Mouse (Mus musculus) liver, embryonic 16.5 days (tissue): Measurements from ENCODE around the gene Gtf2h5. TPM values are rescaled to one million over a fixed set of nuclear protein-coding genes. Genes with fewer than 3 reads are reported as not detected.

ENCODE experiments used
- ATAC-seq: fragments of 200-750 bp; cut with Nextera tagmentation; 2 replicates; pipeline ENCODE4 v1.8.0; 2017; ENCODE audit warnings: low read depth, mild to moderate bottlenecking, moderate number of reproducible peaks, moderate library complexity
- H3K27ac ChIP-seq: fragments of 300-500 bp; sonication (generic); 2 replicates; pipeline ENCODE4 v1.5.1; 2014; ENCODE audit warnings: mild to moderate bottlenecking, low read length
- H3K27me3 ChIP-seq: fragments of 300-500 bp; sonication (generic); 2 replicates; pipeline ENCODE4 v1.6.1; 2014; ENCODE audit warnings: low read depth, low read length, mixed read lengths; ENCODE audit not compliant: control insufficient read depth, insufficient read depth
- H3K36me3 ChIP-seq: fragments of 300-500 bp; sonication (generic); 2 replicates; pipeline ENCODE4 v1.6.1; 2014; ENCODE audit warnings: mild to moderate bottlenecking; ENCODE audit not compliant: control insufficient read depth, insufficient read depth
- H3K4me1 ChIP-seq: fragments of 300-500 bp; sonication (generic); 2 replicates; pipeline ENCODE4 v1.6.1; 2014; ENCODE audit warnings: low read depth, low read length, mixed read lengths; ENCODE audit not compliant: control insufficient read depth
- H3K4me2 ChIP-seq: fragments of 300-500 bp; sonication (generic); 2 replicates; pipeline ENCODE4 v1.6.1; 2014; ENCODE audit warnings: low read depth, low read length, mixed read lengths
- H3K4me3 ChIP-seq: fragments of 300-500 bp; sonication (generic); 2 replicates; pipeline ENCODE4 v1.5.1; 2014; ENCODE audit warnings: low read depth, mild to moderate bottlenecking, low read length
- H3K9ac ChIP-seq: fragments of 300-500 bp; sonication (generic); 2 replicates; pipeline ENCODE4 v1.6.1; 2014; ENCODE audit warnings: low read depth, low read length
- H3K9me3 ChIP-seq: fragments of 300-500 bp; sonication (generic); replicated peaks from 2 replicates; pipeline ENCODE4 v1.6.1; 2016; ENCODE audit warnings: low read length; ENCODE audit not compliant: control insufficient read depth
- WGBS: fragments of 180-500 bp; shearing (Covaris S2); extraction: QIAGEN DNeasy Blood & Tissue Kit; methylation state at CpG from one replicate; pipeline ENCODE4 v1.1.7; 2014; ENCODE audit not compliant: insufficient replicate concordance; 5-methylcytosine and 5-hydroxymethylcytosine counted together
- polyA plus RNA-seq: library from polyadenylated mRNA; unstranded; fragments of >200 nt; fragmentation: Nextera tagmentation; extraction: Ambion mirVana; gene quantifications from 2 replicates; pipeline ENCODE4 v1.2.1, GENCODE M21; 2015

Gtf2h5 gene
- polyA plus RNA-seq, result 64.1 and 68.9 TPM in 2 replicates

GRCm38 (mm10) chr17:6079287-6080122 lies at the start of gene Gtf2h5, which contains the start of gene Serac1:
Gene Gtf2h5 (plus strand): TSS chr17:6079786.
Gene Serac1 (minus strand): TSS chr17:6079741.
- Histone ChIP-seq H3K36me3 (peaks cover 4% of the 10 kb centered on the region), H3K4me1 (peaks cover 10% of the 10 kb centered on the region; the same call in 1 of the 2 replicates), H3K9me3 (no peaks in the 10 kb centered on the region), H3K9ac (peak within 1 kb of the TSS; percentile 88), H3K27ac (peak within 1 kb of the TSS; percentile 96), H3K4me3 (peak within 1 kb of the TSS; percentile 86), H3K4me2 (peak within 1 kb of the TSS; percentile 94), H3K27me3 (no peaks in the 10 kb centered on the region)
- ATAC-seq, result peak; percentile 98
- WGBS, result under 1% methylated on average over 70 of the region's 70 CpGs

- H3K27ac ChIP-seq, result no peak overlapping the region
- 57% methylated on average over 8 of the region's 8 CpGs for WGBS
- no peak for ATAC-seq
Observed at GRCm38 (mm10) chr17:6035661-6036060, 43.9 kb upstream of the Gtf2h5 start.

GRCm38 (mm10) chr17:6036458-6036857 lies 43.1 kb upstream of the Gtf2h5 start:
- Histone ChIP-seq H3K27me3 (no peaks in the 10 kb centered on the region), H3K4me3 (no peak overlapping the region), H3K36me3 (no peaks in the 10 kb centered on the region), H3K4me1 (no peaks in the 10 kb centered on the region), H3K27ac (no peak overlapping the region), H3K4me2 (no peak overlapping the region), H3K9me3 (no peaks in the 10 kb centered on the region), H3K9ac (no peak overlapping the region)
- 61% methylated on average over 8 of the region's 8 CpGs for WGBS
- ATAC-seq, result 0 out of 2 replicates have a peak, but pooled peaks have one; percentile 24

More at GRCm38 (mm10) chr17:6035661-6036060, 43.9 kb upstream of the Gtf2h5 start:
- no peaks in the 10 kb centered on the region for H3K4me1 ChIP-seq
- H3K36me3 ChIP-seq, result no peaks in the 10 kb centered on the region
- no peaks in the 10 kb centered on the region for H3K27me3 ChIP-seq
- no peak overlapping the region for H3K4me3 ChIP-seq
- H3K9me3 ChIP-seq, result no peaks in the 10 kb centered on the region
- H3K4me2 ChIP-seq, result no peak overlapping the region
- H3K9ac ChIP-seq, result no peak overlapping the region

- H3K9me3 ChIP-seq, result no peaks in the 10 kb centered on the region
- H3K27ac ChIP-seq, result no peak overlapping the region
- no peak for ATAC-seq
- H3K27me3 ChIP-seq, result no peaks in the 10 kb centered on the region
- no peak overlapping the region for H3K9ac ChIP-seq
- no peaks in the 10 kb centered on the region for H3K4me1 ChIP-seq
- 66% methylated on average over 11 of the region's 11 CpGs for WGBS
- H3K4me3 ChIP-seq, result no peak overlapping the region
- no peaks in the 10 kb centered on the region for H3K36me3 ChIP-seq
- H3K4me2 ChIP-seq, result no peak overlapping the region
Observed at GRCm38 (mm10) chr17:6036872-6037271, 42.7 kb upstream of the Gtf2h5 start.

GRCm38 (mm10) chr17:6037507-6037906 lies 42.1 kb upstream of the Gtf2h5 start:
- H3K9ac ChIP-seq, result no peak overlapping the region
- H3K27me3 ChIP-seq, result no peaks in the 10 kb centered on the region
- ATAC-seq, result no peak
- no peak overlapping the region for H3K27ac ChIP-seq
- H3K9me3 ChIP-seq, result no peaks in the 10 kb centered on the region
- H3K36me3 ChIP-seq, result no peaks in the 10 kb centered on the region
- WGBS, result 70% methylated on average over 10 of the region's 10 CpGs
- no peak overlapping the region for H3K4me2 ChIP-seq
- H3K4me3 ChIP-seq, result no peak overlapping the region
- H3K4me1 ChIP-seq, result no peaks in the 10 kb centered on the region

GRCm38 (mm10) chr17:6052801-6053200 lies 26.8 kb upstream of the Gtf2h5 start:
- ATAC-seq, result no peak
- no peak overlapping the region for H3K9ac ChIP-seq
- H3K4me1 ChIP-seq, result no peaks in the 10 kb centered on the region
- no peak overlapping the region for H3K27ac ChIP-seq
- 68% methylated on average over 4 of the region's 4 CpGs for WGBS
- no peak overlapping the region for H3K4me3 ChIP-seq
- no peaks in the 10 kb centered on the region for H3K9me3 ChIP-seq
- H3K36me3 ChIP-seq, result no peaks in the 10 kb centered on the region
- no peaks in the 10 kb centered on the region for H3K27me3 ChIP-seq
- H3K4me2 ChIP-seq, result no peak overlapping the region

- H3K36me3 ChIP-seq, result no peaks in the 10 kb centered on the region
- no peaks in the 10 kb centered on the region for H3K9me3 ChIP-seq
- H3K4me1 ChIP-seq, result no peaks in the 10 kb centered on the region
- WGBS, result 21% methylated on average over 5 of the region's 5 CpGs
- no peaks in the 10 kb centered on the region for H3K27me3 ChIP-seq
- no peak for ATAC-seq
- no peak overlapping the region for H3K4me2 ChIP-seq
- no peak overlapping the region for H3K9ac ChIP-seq
- no peak overlapping the region for H3K4me3 ChIP-seq
- H3K27ac ChIP-seq, result no peak overlapping the region
Observed at GRCm38 (mm10) chr17:6054934-6055355, 24.6 kb upstream of the Gtf2h5 start.

- WGBS, result 75% methylated on average over 8 of the region's 8 CpGs
- no peaks in the 10 kb centered on the region for H3K36me3 ChIP-seq
- no peak overlapping the region for H3K9ac ChIP-seq
- no peaks in the 10 kb centered on the region for H3K27me3 ChIP-seq
- H3K4me2 ChIP-seq, result no peak overlapping the region
- H3K4me1 ChIP-seq, result no peaks in the 10 kb centered on the region
- H3K9me3 ChIP-seq, result no peaks in the 10 kb centered on the region
- ATAC-seq, result no peak
- H3K4me3 ChIP-seq, result no peak overlapping the region
- no peak overlapping the region for H3K27ac ChIP-seq
Observed at GRCm38 (mm10) chr17:6062793-6063192, 16.8 kb upstream of the Gtf2h5 start.

GRCm38 (mm10) chr17:6063532-6063931 lies 16.1 kb upstream of the Gtf2h5 start:
- 63% methylated on average over 5 of the region's 5 CpGs for WGBS
- Histone ChIP-seq H3K4me2 (no peak overlapping the region), H3K36me3 (no peaks in the 10 kb centered on the region), H3K9me3 (no peaks in the 10 kb centered on the region), H3K27me3 (no peaks in the 10 kb centered on the region), H3K27ac (no peak overlapping the region), H3K9ac (no peak overlapping the region), H3K4me3 (no peak overlapping the region), H3K4me1 (no peaks in the 10 kb centered on the region)
- no peak for ATAC-seq
